Mouse (Mus musculus): ENCODE results near the gene Hbq1a.

Gene Hbq1a

GRCm38 (mm10) chr11:32320507-32321195, 20.8 kb downstream of the Hbq1a start:
- DNase-seq (ENCODE audit: inconsistent age in 2 of 2, low spot score in 1 of 2): no peak

DNA sequence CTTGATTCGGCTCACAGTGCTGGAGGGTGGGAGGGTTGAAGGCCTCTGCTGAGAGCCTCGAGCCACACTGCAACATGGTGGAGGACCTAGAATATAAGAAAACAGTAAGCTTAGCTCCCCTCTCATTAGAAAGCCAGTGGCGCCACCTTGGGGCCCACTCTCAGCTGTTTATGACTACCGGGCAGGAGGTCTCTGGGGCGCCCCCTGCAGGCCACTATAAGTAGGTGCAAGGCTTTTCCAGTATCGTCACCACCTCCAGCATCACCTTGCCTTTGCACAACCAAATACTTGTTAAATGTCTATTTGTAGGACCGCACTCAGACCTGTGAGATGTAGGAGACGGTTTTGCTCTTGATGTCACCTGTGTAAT, 21.3 kb downstream of the Hbq1a start:
- DNase-seq (ENCODE audit: inconsistent age in 2 of 2, low spot score in 1 of 2): peak; percentile 60 to 79

DNA sequence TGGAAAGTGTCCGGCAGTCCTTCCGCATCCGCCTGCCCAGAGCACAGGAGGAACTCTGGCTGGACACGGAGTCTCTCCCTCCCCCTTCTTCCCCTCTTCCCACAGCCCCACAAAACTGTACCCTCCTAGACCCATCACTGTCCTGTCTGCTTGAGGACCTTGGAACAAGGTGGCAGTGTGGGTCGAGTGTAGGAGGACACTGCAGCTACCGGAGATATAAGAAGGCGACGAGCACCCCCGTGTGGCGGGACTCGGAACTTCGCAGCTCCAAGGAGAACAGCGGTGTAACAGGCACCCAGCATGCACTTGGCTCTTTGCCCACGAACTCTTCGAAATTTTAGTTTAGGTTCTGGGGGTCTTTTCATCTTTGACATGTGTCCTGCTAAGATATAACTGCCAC, 24.7 kb downstream of the Hbq1a start:
- DNase-seq (ENCODE audit: inconsistent age in 2 of 2, low spot score in 1 of 2): peak; percentile 82 to 95

GRCm38 (mm10) chr11:32331075-32331474, 31.2 kb downstream of the Hbq1a start:
- peak in 1 of 2 experiments; percentile 57 for DNase-seq (ENCODE audit: inconsistent age in 2 of 2, low spot score in 1 of 2)

DNA sequence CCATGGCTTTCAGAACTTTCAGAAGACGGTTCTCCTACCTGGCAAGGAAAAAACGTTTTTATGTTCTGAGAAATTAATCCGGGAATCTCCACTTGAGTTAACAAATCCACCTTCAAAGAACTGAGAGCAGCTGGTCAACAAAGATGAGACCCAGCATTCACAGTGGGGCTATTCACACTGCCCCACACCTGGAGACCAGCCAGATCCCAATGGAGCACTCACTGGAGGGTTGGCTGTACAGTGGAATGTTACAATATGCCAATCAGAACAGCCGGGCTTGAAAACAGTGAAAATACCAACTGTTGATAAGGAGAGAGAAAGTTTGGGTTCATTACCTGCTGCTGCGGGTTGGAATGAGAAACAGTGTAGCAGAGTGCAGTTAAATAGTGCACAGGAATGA, 32.0 kb downstream of the Hbq1a start:
- no peak for DNase-seq (ENCODE audit: inconsistent age in 2 of 2, low spot score in 1 of 2)

- DNase-seq (ENCODE audit: inconsistent age in 2 of 2, low spot score in 1 of 2): no peak
Measured at GRCm38 (mm10) chr11:32333235-32333634, 33.4 kb downstream of the Hbq1a start.

GRCm38 (mm10) chr11:32336435-32336907, 36.6 kb downstream of the Hbq1a start:
- DNase-seq (ENCODE audit: inconsistent age in 2 of 2, low spot score in 1 of 2): no peak

- peak; percentile 42 to 65 for DNase-seq (ENCODE audit: inconsistent age in 2 of 2, low spot score in 1 of 2)
Measured at GRCm38 (mm10) chr11:32339131-32339531, 39.3 kb downstream of the Hbq1a start.

DNA sequence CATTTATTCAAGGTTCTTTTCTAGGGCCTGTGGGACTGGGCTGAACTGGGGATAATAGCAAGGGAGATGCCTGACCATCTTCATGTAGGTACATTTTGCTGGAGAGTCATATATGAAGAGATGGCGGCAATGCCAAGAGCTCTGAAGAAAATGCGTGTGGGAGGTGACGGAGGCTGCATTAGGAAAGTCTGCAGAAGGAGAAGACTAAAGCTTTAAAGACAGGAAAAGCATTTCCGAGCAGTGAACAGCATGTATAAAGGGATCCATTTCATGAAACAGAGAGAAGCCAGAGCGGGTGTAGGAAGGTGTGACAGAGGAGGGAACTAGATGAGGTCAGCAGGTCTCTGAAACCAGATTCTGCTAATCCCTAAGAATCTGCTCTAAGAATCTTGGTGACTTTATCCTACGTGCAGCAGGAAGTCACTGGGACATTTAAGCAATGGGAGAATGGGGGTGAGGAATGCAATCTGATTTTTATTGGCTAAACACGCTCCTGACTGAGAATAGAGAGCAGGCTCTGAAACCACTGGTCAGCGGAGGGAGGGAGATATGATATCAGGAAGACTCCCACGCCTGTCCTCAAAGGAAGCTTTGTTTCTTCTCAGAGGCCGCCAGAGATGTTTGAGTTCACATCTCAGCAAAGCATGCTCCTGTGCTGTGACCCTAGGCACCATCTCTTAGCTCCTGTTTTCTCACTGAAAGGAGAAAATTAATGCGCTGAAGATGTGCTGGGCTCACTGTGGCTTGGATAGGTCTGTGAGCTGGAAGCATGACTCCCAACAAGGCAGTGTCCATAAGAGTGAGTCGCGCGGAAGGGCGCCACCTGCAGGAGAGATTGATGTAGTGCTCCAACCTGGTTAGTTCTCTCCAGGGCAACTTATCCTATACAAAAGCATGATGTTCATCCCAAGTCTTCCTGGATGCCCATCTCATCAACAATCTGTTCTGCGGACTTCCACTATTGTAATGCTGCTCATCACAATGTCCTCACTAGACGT, 40.9 kb downstream of the Hbq1a start:
- DNase-seq (ENCODE audit: inconsistent age in 2 of 2, low spot score in 1 of 2): peak in 1 of 2 experiments; percentile 74

- DNase-seq (ENCODE audit: inconsistent age in 2 of 2, low spot score in 1 of 2): peak; percentile 37 to 86
Measured at GRCm38 (mm10) chr11:32342770-32343191, 42.9 kb downstream of the Hbq1a start.

DNA sequence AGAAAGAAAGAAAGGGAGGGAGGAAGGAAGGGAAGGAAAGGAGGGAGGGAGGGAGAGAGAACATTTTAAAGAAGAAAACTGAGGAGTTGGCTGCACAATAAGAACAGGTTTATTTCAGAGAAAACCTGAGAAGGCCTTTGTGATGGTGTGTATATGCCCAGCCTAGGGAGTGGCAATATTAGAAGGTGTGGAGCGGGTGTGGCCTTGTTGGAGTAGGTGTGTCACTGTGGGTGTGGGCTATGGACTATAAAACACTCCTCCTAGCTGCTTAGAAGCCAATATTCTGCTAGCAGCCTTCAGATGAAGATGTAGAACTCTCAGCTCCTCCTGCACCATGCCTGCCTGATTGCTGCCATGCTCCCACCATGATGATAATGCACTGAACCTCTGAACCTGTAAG, 43.5 kb downstream of the Hbq1a start:
- DNase-seq (ENCODE audit: inconsistent age in 2 of 2, low spot score in 1 of 2): no peak

- DNase-seq (ENCODE audit: inconsistent age in 2 of 2, low spot score in 1 of 2): no peak
Measured at GRCm38 (mm10) chr11:32345504-32346297, 45.8 kb downstream of the Hbq1a start.

- peak in 1 of 2 experiments; percentile 43 for DNase-seq (ENCODE audit: inconsistent age in 2 of 2, low spot score in 1 of 2)
Measured at GRCm38 (mm10) chr11:32347264-32347606, 47.4 kb downstream of the Hbq1a start.

- DNase-seq (ENCODE audit: inconsistent age in 2 of 2, low spot score in 1 of 2): peak; percentile 70 to 84
Measured at GRCm38 (mm10) chr11:32347607-32348432, 48.0 kb downstream of the Hbq1a start, which contains the start of gene Sh3pxd2b. TSS of gene Sh3pxd2b (plus strand) at chr11:32347820.

- DNase-seq (ENCODE audit: inconsistent age in 2 of 2, low spot score in 1 of 2): no peak
Measured at GRCm38 (mm10) chr11:32348433-32349283, 48.8 kb downstream of the Hbq1a start.

GRCm38 (mm10) chr11:32349284-32349953, 49.5 kb downstream of the Hbq1a start:
- peak in 1 of 2 experiments; percentile 51 for DNase-seq (ENCODE audit: inconsistent age in 2 of 2, low spot score in 1 of 2)
